Mouse (Mus musculus): ENCODE results near the gene Mgarp.
A peak's percentile ranks its signal among the peaks of the same experiment; 100 is the strongest.

GRCm38 (mm10) chr3:51408561-51409183, 12.1 kb upstream of the Mgarp start, which contains the start of gene Ndufc1:
- TF ChIP-seq CTCF (IDR thresholded peaks at IDR 0.05; ENCODE audit: low read depth) (peak; percentile 100), EP300 (IDR thresholded peaks at IDR 0.05; ENCODE audit: low read depth) (peak; percentile 21; the same call in 1 of the 2 replicates)

Data from liver, postnatal 0 days (tissue).